Mouse (Mus musculus): Measurements from ENCODE around the gene Etl4. TPM values are rescaled to one million over a fixed set of nuclear protein-coding genes. Genes with fewer than 3 reads are reported as not detected.

Gene Etl4
- total RNA-seq, 1 experiment: 50.8 TPM

- H3K36me3 ChIP-seq (ENCODE audit: control insufficient read depth, insufficient read depth, low read length, poor library complexity, severe bottlenecking): no peaks in the 10 kb centered on the region; the same call in 1 of the 2 replicates
- no peak overlapping the region for H3K4me3 ChIP-seq (ENCODE audit: insufficient read depth in 1 of 2, low read depth in 1 of 2, low read length in 2 of 2, poor library complexity in 1 of 2, severe bottlenecking in 1 of 2)
- TF ChIP-seq HCFC1 (IDR thresholded peaks at IDR 0.05; ENCODE audit: borderline replicate concordance, insufficient read depth, low read length) (no peak), MAFK (IDR thresholded peaks at IDR 0.05; ENCODE audit: insufficient read depth, low read depth, low read length) (no peak), ZNF384 (IDR thresholded peaks at IDR 0.05; ENCODE audit: low read depth, low read length) (no peak), CHD2 (IDR thresholded peaks at IDR 0.05; ENCODE audit: low read depth, low read length) (no peak), ZC3H11A (IDR thresholded peaks at IDR 0.05; ENCODE audit: borderline replicate concordance, low read depth, low read length) (no peak)
- no peaks in the 10 kb centered on the region for H3K9me3 ChIP-seq (ENCODE audit: control insufficient read depth, insufficient read depth, low read depth, low read length)
- in situ Hi-C loops (cut with MboI; ENCODE audit: low sequenced_read_pairs in 2 of 2, unreplicated experiment in 2 of 2): no loop called here
- no peak overlapping the region for H3K27ac ChIP-seq (ENCODE audit: insufficient read depth, low read depth, low read length, poor library complexity, severe bottlenecking)
- H3K4me1 ChIP-seq (ENCODE audit: control insufficient read depth in 2 of 2, insufficient read depth in 2 of 2, low read length in 2 of 2, poor library complexity in 1 of 2): no peaks in the 10 kb centered on the region
- DNase-seq (ENCODE audit: low read depth, low spot score): no peak
- H3K9ac ChIP-seq (ENCODE audit: insufficient read depth, low read depth, low read length, poor library complexity, severe bottlenecking): no peak overlapping the region
These were observed 694.0 kb downstream of the Etl4 start for GRCm38 (mm10) chr2:20603536-20603935.

- H3K27ac ChIP-seq (ENCODE audit: insufficient read depth, low read depth, low read length, poor library complexity, severe bottlenecking): no peak overlapping the region
- H3K4me1 ChIP-seq (ENCODE audit: control insufficient read depth in 2 of 2, insufficient read depth in 2 of 2, low read length in 2 of 2, poor library complexity in 1 of 2): no peaks in the 10 kb centered on the region
- no peak for DNase-seq (ENCODE audit: low read depth, low spot score)
- no peaks in the 10 kb centered on the region; the same call in 1 of the 2 replicates for H3K36me3 ChIP-seq (ENCODE audit: control insufficient read depth, insufficient read depth, low read length, poor library complexity, severe bottlenecking)
- no peak for TF ChIP-seq CHD2 (IDR thresholded peaks at IDR 0.05; ENCODE audit: low read depth, low read length)
- TF ChIP-seq MAFK (IDR thresholded peaks at IDR 0.05; ENCODE audit: insufficient read depth, low read depth, low read length): no peak
- no peak for TF ChIP-seq ZC3H11A (IDR thresholded peaks at IDR 0.05; ENCODE audit: borderline replicate concordance, low read depth, low read length)
- TF ChIP-seq ZNF384 (IDR thresholded peaks at IDR 0.05; ENCODE audit: low read depth, low read length): no peak
- H3K4me3 ChIP-seq (ENCODE audit: insufficient read depth in 1 of 2, low read depth in 1 of 2, low read length in 2 of 2, poor library complexity in 1 of 2, severe bottlenecking in 1 of 2): no peak overlapping the region
- no peaks in the 10 kb centered on the region for H3K9me3 ChIP-seq (ENCODE audit: control insufficient read depth, insufficient read depth, low read depth, low read length)
- in situ Hi-C loops (cut with MboI; ENCODE audit: low sequenced_read_pairs in 2 of 2, unreplicated experiment in 2 of 2): no loop called here
- no peak overlapping the region for H3K9ac ChIP-seq (ENCODE audit: insufficient read depth, low read depth, low read length, poor library complexity, severe bottlenecking)
These were observed 694.4 kb downstream of the Etl4 start for GRCm38 (mm10) chr2:20603991-20604390.

DNA sequence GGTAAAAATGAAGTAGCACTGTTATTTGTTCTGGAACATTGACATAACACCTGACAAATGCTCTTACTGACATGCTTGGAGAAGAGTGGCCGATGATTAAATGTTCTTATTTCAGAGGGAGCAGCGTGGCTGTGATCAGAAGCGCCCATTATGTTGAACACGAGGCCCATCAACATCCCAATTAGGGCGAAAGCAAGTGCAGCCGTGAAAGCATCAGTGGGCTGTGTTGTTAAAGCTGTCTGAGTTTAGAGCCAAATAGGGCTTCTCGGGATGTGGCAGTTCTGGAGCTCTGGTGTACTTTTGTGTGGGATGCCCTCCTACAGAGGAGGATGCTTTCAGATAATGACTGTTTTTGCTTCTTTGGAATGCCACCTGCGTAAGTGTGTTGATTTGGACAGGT is 699.6 kb downstream of the Etl4 start:
- H3K4me3 ChIP-seq (ENCODE audit: insufficient read depth in 1 of 2, low read depth in 1 of 2, low read length in 2 of 2, poor library complexity in 1 of 2, severe bottlenecking in 1 of 2): no peak overlapping the region
- peaks cover 7% of the 10 kb centered on the region; the same call in 1 of the 2 replicates for H3K36me3 ChIP-seq (ENCODE audit: control insufficient read depth, insufficient read depth, low read length, poor library complexity, severe bottlenecking)
- TF ChIP-seq ZNF384 (IDR thresholded peaks at IDR 0.05; ENCODE audit: low read depth, low read length) (no peak), CHD2 (IDR thresholded peaks at IDR 0.05; ENCODE audit: low read depth, low read length) (no peak), HCFC1 (IDR thresholded peaks at IDR 0.05; ENCODE audit: borderline replicate concordance, insufficient read depth, low read length) (no peak), ZC3H11A (IDR thresholded peaks at IDR 0.05; ENCODE audit: borderline replicate concordance, low read depth, low read length) (no peak), MAFK (IDR thresholded peaks at IDR 0.05; ENCODE audit: insufficient read depth, low read depth, low read length) (no peak)
- in situ Hi-C loops (cut with MboI; ENCODE audit: low sequenced_read_pairs in 2 of 2, unreplicated experiment in 2 of 2): no loop called here
- DNase-seq (ENCODE audit: low read depth, low spot score): no peak
- H3K9ac ChIP-seq (ENCODE audit: insufficient read depth, low read depth, low read length, poor library complexity, severe bottlenecking): no peak overlapping the region
- H3K27ac ChIP-seq (ENCODE audit: insufficient read depth, low read depth, low read length, poor library complexity, severe bottlenecking): no peak overlapping the region
- peaks cover 0 to 4% of the 10 kb centered on the region in 2 experiments; a peak in 2 of 4 replicates for H3K4me1 ChIP-seq (ENCODE audit: control insufficient read depth in 2 of 2, insufficient read depth in 2 of 2, low read length in 2 of 2, poor library complexity in 1 of 2)
- no peaks in the 10 kb centered on the region for H3K9me3 ChIP-seq (ENCODE audit: control insufficient read depth, insufficient read depth, low read depth, low read length)

- DNase-seq (ENCODE audit: low read depth, low spot score): peak; percentile 60
- in situ Hi-C loops (cut with MboI; ENCODE audit: low sequenced_read_pairs in 2 of 2, unreplicated experiment in 2 of 2): no loop called here
- Histone ChIP-seq H3K4me3 (ENCODE audit: insufficient read depth in 1 of 2, low read depth in 1 of 2, low read length in 2 of 2, poor library complexity in 1 of 2, severe bottlenecking in 1 of 2) (no peak overlapping the region), H3K9me3 (ENCODE audit: control insufficient read depth, insufficient read depth, low read depth, low read length) (no peaks in the 10 kb centered on the region), H3K27ac (ENCODE audit: insufficient read depth, low read depth, low read length, poor library complexity, severe bottlenecking) (no peak overlapping the region; the same call in 1 of the 2 replicates), H3K36me3 (ENCODE audit: control insufficient read depth, insufficient read depth, low read length, poor library complexity, severe bottlenecking) (peaks cover 3% of the 10 kb centered on the region; the same call in 1 of the 2 replicates), H3K4me1 (ENCODE audit: control insufficient read depth in 2 of 2, insufficient read depth in 2 of 2, low read length in 2 of 2, poor library complexity in 1 of 2) (peaks cover 0 to 4% of the 10 kb centered on the region in 2 experiments; a peak in 3 of 4 replicates), H3K9ac (ENCODE audit: insufficient read depth, low read depth, low read length, poor library complexity, severe bottlenecking) (no peak overlapping the region)
- TF ChIP-seq ZNF384 (IDR thresholded peaks at IDR 0.05; ENCODE audit: low read depth, low read length): peak; percentile 95
- TF ChIP-seq ZC3H11A (IDR thresholded peaks at IDR 0.05; ENCODE audit: borderline replicate concordance, low read depth, low read length): 0 out of 2 replicates have a peak, but pooled peaks have one; percentile 22
- TF ChIP-seq MAFK (IDR thresholded peaks at IDR 0.05; ENCODE audit: insufficient read depth, low read depth, low read length): no peak
- no peak for TF ChIP-seq CHD2 (IDR thresholded peaks at IDR 0.05; ENCODE audit: low read depth, low read length)
- no peak for TF ChIP-seq HCFC1 (IDR thresholded peaks at IDR 0.05; ENCODE audit: borderline replicate concordance, insufficient read depth, low read length)
These were observed 706.4 kb downstream of the Etl4 start for GRCm38 (mm10) chr2:20615948-20616347.

Measured in ES-E14 (cell line).